Mouse (Mus musculus) spleen, adult 2 months (tissue): ENCODE measurements at regions not wholly inside any gene's neighbourhood (a gene's known extent, or its start where the extent isn't known, plus 50 kb on each side); places are given as distances from the start of the nearest gene placed in this dataset.

Experiments
- CTCF ChIP-seq: fragments of 200-500 bp; IDR thresholded peaks from 2 replicates; pipeline ENCODE4 v1.5.1; 2011; ENCODE audit warnings: mild to moderate bottlenecking, inconsistent platforms; ENCODE audit not compliant: insufficient read depth, insufficient read length, insufficient replicate concordance; ENCODE audit errors: extremely low read depth
- POLR2A ChIP-seq: fragments of 200-500 bp; IDR thresholded peaks from 2 replicates; pipeline ENCODE4 v1.6.1; 2011; ENCODE audit warnings: low read depth, low read length, inconsistent platforms

GRCm38 (mm10) chr6:140197113-140197675, 155.9 kb upstream of the Plcz1 start:
- TF ChIP-seq CTCF (no peak), POLR2A (no peak)
